Mouse (Mus musculus) cortical plate, adult 2 months (tissue): ENCODE data around the gene Rock2.

ENCODE experiments used
- CTCF ChIP-seq: fragments of 200-500 bp; IDR thresholded peaks from 2 replicates; pipeline ENCODE4 v1.5.1; 2011; ENCODE audit warnings: mild to moderate bottlenecking, control low read depth, low read length; ENCODE audit not compliant: insufficient read depth; ENCODE audit errors: extremely low read depth
- POLR2A ChIP-seq: fragments of 200-500 bp; IDR thresholded peaks from 2 replicates; pipeline ENCODE4 v1.6.1; 2011; ENCODE audit warnings: mild to moderate bottlenecking, low read length, control low read depth; ENCODE audit not compliant: insufficient read depth; ENCODE audit errors: extremely low read depth

DNA sequence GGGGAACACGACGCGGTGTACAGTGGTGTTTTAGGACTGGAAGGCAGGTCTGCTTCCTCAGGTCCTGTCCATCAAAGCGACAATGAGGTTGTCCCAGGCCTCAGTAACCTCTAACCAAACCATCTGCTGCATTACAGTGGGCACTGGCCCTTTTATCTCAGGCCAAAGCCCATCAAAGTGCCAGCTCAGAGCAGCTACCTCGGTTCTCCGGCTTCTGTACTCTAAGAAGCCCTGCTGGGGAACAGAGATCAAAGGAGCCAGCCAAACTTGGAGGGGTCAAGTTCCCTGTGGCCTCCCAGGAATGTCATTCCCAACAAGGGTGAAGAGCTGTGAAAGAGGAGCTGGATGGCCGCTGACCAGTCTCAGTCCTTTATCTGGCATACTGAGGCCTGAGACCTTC is 11.6 kb upstream of the Rock2 start:
- TF ChIP-seq CTCF (no peak), POLR2A (no peak)
